Mouse (Mus musculus): ENCODE measurements around the gene Dhdh. TPM values are rescaled to one million over a fixed set of nuclear protein-coding genes. Genes with fewer than 3 reads are reported as not detected.
"Not testable (repeated sequence)": the region's sequence is repeated elsewhere in the genome, so short reads cannot be mapped to it uniquely, and the experiment has no call there.

Gene Dhdh
- polyA plus RNA-seq (2014; fragmentation: Nextera tagmentation; extraction: Ambion mirVana), result 3.3 and 4.3 TPM in 2 replicates

GRCm38 (mm10) chr7:45488293-45489204, at the start of gene Dhdh:
TSS of gene Dhdh (minus strand) at chr7:45488805.
- peak; percentile 48 for ATAC-seq (ENCODE audit: insufficient number of reproducible peaks, low FRiP score, low TSS enrichment, low read depth)
- Histone ChIP-seq H3K9me3 (ENCODE audit: control insufficient read depth, low read length) (no peaks in the 10 kb centered on the region), H3K4me2 (ENCODE audit: low read depth, severe bottlenecking) (peak within 1 kb of the TSS; percentile 57), H3K4me1 (ENCODE audit: control insufficient read depth, insufficient read depth, low read length) (peaks cover 11% of the 10 kb centered on the region; the same call in 1 of the 2 replicates), H3K27ac (replicated peaks; ENCODE audit: low read depth, low read length) (peak within 1 kb of the TSS; percentile 73; the same call in 1 of the 2 replicates), H3K4me3 (ENCODE audit: low read depth, low read length) (peak within 1 kb of the TSS; percentile 41), H3K27me3 (ENCODE audit: control insufficient read depth, insufficient read depth, low read length) (no peaks in the 10 kb centered on the region), H3K9ac (ENCODE audit: low read length) (peak within 1 kb of the TSS; percentile 70), H3K36me3 (ENCODE audit: control insufficient read depth, insufficient read depth, low read length) (peaks cover 1% of the 10 kb centered on the region; the same call in 1 of the 2 replicates)
- 8% methylated on average over 36 of the region's 38 CpGs for WGBS
- peak; percentile 72 for DNase-seq (ENCODE audit: low spot score)

- Histone ChIP-seq H3K36me3 (ENCODE audit: control insufficient read depth, insufficient read depth, low read length) (no peaks in the 10 kb centered on the region), H3K4me1 (ENCODE audit: control insufficient read depth, insufficient read depth, low read length) (0 out of 2 replicates have a peak, but pooled peaks cover 5% of the 10 kb centered on the region), H3K27ac (replicated peaks; ENCODE audit: low read depth, low read length) (no peak overlapping the region), H3K9ac (ENCODE audit: low read length) (no peak overlapping the region), H3K9me3 (ENCODE audit: control insufficient read depth, low read length) (no peaks in the 10 kb centered on the region), H3K27me3 (ENCODE audit: control insufficient read depth, insufficient read depth, low read length) (no peaks in the 10 kb centered on the region), H3K4me3 (ENCODE audit: low read depth, low read length) (peak overlapping the region; percentile 38), H3K4me2 (ENCODE audit: low read depth, severe bottlenecking) (peak overlapping the region; percentile 65)
- no peak for DNase-seq (ENCODE audit: low spot score)
- 80% methylated on average over 10 of the region's 10 CpGs for WGBS
- no peak for ATAC-seq (ENCODE audit: insufficient number of reproducible peaks, low FRiP score, low TSS enrichment, low read depth)
Measured at GRCm38 (mm10) chr7:45537602-45538001, 49.0 kb upstream of the Dhdh start.

- Histone ChIP-seq H3K4me1 (ENCODE audit: control insufficient read depth, insufficient read depth, low read length) (0 out of 2 replicates have a peak, but pooled peaks cover 5% of the 10 kb centered on the region), H3K4me3 (ENCODE audit: low read depth, low read length) (no peak overlapping the region), H3K9ac (ENCODE audit: low read length) (no peak overlapping the region), H3K36me3 (ENCODE audit: control insufficient read depth, insufficient read depth, low read length) (no peaks in the 10 kb centered on the region), H3K4me2 (ENCODE audit: low read depth, severe bottlenecking) (no peak overlapping the region), H3K27me3 (ENCODE audit: control insufficient read depth, insufficient read depth, low read length) (no peaks in the 10 kb centered on the region), H3K9me3 (ENCODE audit: control insufficient read depth, low read length) (no peaks in the 10 kb centered on the region), H3K27ac (replicated peaks; ENCODE audit: low read depth, low read length) (no peak overlapping the region)
- ATAC-seq (ENCODE audit: insufficient number of reproducible peaks, low FRiP score, low TSS enrichment, low read depth), result no peak
- no peak for DNase-seq (ENCODE audit: low spot score)
- 88% methylated on average over 1 of the region's 1 CpGs for WGBS
Measured at GRCm38 (mm10) chr7:45535676-45536075, 47.1 kb upstream of the Dhdh start.

GRCm38 (mm10) chr7:45530643-45531042, 42.0 kb upstream of the Dhdh start:
- Histone ChIP-seq H3K27ac (replicated peaks; ENCODE audit: low read depth, low read length) (no peak overlapping the region), H3K9ac (ENCODE audit: low read length) (no peak overlapping the region), H3K36me3 (ENCODE audit: control insufficient read depth, insufficient read depth, low read length) (no peaks in the 10 kb centered on the region), H3K4me1 (ENCODE audit: control insufficient read depth, insufficient read depth, low read length) (0 out of 2 replicates have a peak, but pooled peaks cover 3% of the 10 kb centered on the region), H3K4me2 (ENCODE audit: low read depth, severe bottlenecking) (no peak overlapping the region), H3K27me3 (ENCODE audit: control insufficient read depth, insufficient read depth, low read length) (no peaks in the 10 kb centered on the region), H3K9me3 (ENCODE audit: control insufficient read depth, low read length) (no peaks in the 10 kb centered on the region), H3K4me3 (ENCODE audit: low read depth, low read length) (no peak overlapping the region)
- WGBS, result 80% methylated on average over 2 of the region's 2 CpGs
- ATAC-seq (ENCODE audit: insufficient number of reproducible peaks, low FRiP score, low TSS enrichment, low read depth) (no peak), DNase-seq (ENCODE audit: low spot score) (no peak)

GRCm38 (mm10) chr7:45529461-45529860, 40.9 kb upstream of the Dhdh start:
- Histone ChIP-seq H3K4me2 (ENCODE audit: low read depth, severe bottlenecking) (no peak overlapping the region), H3K27ac (replicated peaks; ENCODE audit: low read depth, low read length) (no peak overlapping the region), H3K9me3 (ENCODE audit: control insufficient read depth, low read length) (no peaks in the 10 kb centered on the region), H3K4me3 (ENCODE audit: low read depth, low read length) (no peak overlapping the region), H3K27me3 (ENCODE audit: control insufficient read depth, insufficient read depth, low read length) (no peaks in the 10 kb centered on the region), H3K4me1 (ENCODE audit: control insufficient read depth, insufficient read depth, low read length) (peaks cover 12% of the 10 kb centered on the region), H3K36me3 (ENCODE audit: control insufficient read depth, insufficient read depth, low read length) (no peaks in the 10 kb centered on the region), H3K9ac (ENCODE audit: low read length) (no peak overlapping the region)
- DNase-seq (ENCODE audit: low spot score) (no peak), ATAC-seq (ENCODE audit: insufficient number of reproducible peaks, low FRiP score, low TSS enrichment, low read depth) (no peak)
- WGBS, result 18% methylated on average over 6 of the region's 6 CpGs

- not testable (repeated sequence) for H3K27ac ChIP-seq (replicated peaks; ENCODE audit: low read depth, low read length)
Measured at GRCm38 (mm10) chr7:45527169-45527568, 38.6 kb upstream of the Dhdh start.

GRCm38 (mm10) chr7:45526474-45527120, 38.0 kb upstream of the Dhdh start:
- Histone ChIP-seq H3K4me3 (ENCODE audit: low read depth, low read length) (peak overlapping the region; percentile 85), H3K9me3 (ENCODE audit: control insufficient read depth, low read length) (no peaks in the 10 kb centered on the region), H3K4me2 (ENCODE audit: low read depth, severe bottlenecking) (peak overlapping the region; percentile 86), H3K36me3 (ENCODE audit: control insufficient read depth, insufficient read depth, low read length) (0 out of 2 replicates have a peak, but pooled peaks cover 3% of the 10 kb centered on the region), H3K4me1 (ENCODE audit: control insufficient read depth, insufficient read depth, low read length) (peaks cover 12% of the 10 kb centered on the region), H3K27ac (replicated peaks; ENCODE audit: low read depth, low read length) (peak overlapping the region; percentile 67; the same call in 1 of the 2 replicates), H3K9ac (ENCODE audit: low read length) (peak overlapping the region; percentile 88), H3K27me3 (ENCODE audit: control insufficient read depth, insufficient read depth, low read length) (no peaks in the 10 kb centered on the region)
- ATAC-seq (ENCODE audit: insufficient number of reproducible peaks, low FRiP score, low TSS enrichment, low read depth) (no peak), DNase-seq (ENCODE audit: low spot score) (no peak)
- WGBS, result 22% methylated on average over 7 of the region's 7 CpGs

More at GRCm38 (mm10) chr7:45527169-45527568, 38.6 kb upstream of the Dhdh start:
- not testable (repeated sequence) for H3K9me3 ChIP-seq (ENCODE audit: control insufficient read depth, low read length); H3K36me3 ChIP-seq (ENCODE audit: control insufficient read depth, insufficient read depth, low read length); H3K27me3 ChIP-seq (ENCODE audit: control insufficient read depth, insufficient read depth, low read length); H3K4me2 ChIP-seq (ENCODE audit: low read depth, severe bottlenecking); H3K4me3 ChIP-seq (ENCODE audit: low read depth, low read length); H3K9ac ChIP-seq (ENCODE audit: low read length); DNase-seq (ENCODE audit: low spot score); ATAC-seq (ENCODE audit: insufficient number of reproducible peaks, low FRiP score, low TSS enrichment, low read depth)
- H3K4me1 ChIP-seq (ENCODE audit: control insufficient read depth, insufficient read depth, low read length), result peaks cover 12% of the 10 kb centered on the region
- WGBS, result 94% methylated on average over 6 of the region's 6 CpGs

GRCm38 (mm10) chr7:45525809-45526473, 37.3 kb upstream of the Dhdh start, which contains the start of the genes Ppp1r15a and Plekha4:
TSS of gene Ppp1r15a (minus strand) at chr7:45526268.
TSS of gene Plekha4 (plus strand) at chr7:45526330.
- Histone ChIP-seq H3K4me3 (ENCODE audit: low read depth, low read length) (peak within 1 kb of the TSS; percentile 85), H3K9ac (ENCODE audit: low read length) (peak within 1 kb of the TSS; percentile 88), H3K4me2 (ENCODE audit: low read depth, severe bottlenecking) (peak within 1 kb of the TSS; percentile 86), H3K36me3 (ENCODE audit: control insufficient read depth, insufficient read depth, low read length) (0 out of 2 replicates have a peak, but pooled peaks cover 3% of the 10 kb centered on the region), H3K4me1 (ENCODE audit: control insufficient read depth, insufficient read depth, low read length) (peaks cover 12% of the 10 kb centered on the region), H3K27me3 (ENCODE audit: control insufficient read depth, insufficient read depth, low read length) (no peaks in the 10 kb centered on the region), H3K27ac (replicated peaks; ENCODE audit: low read depth, low read length) (peak within 1 kb of the TSS; percentile 73), H3K9me3 (ENCODE audit: control insufficient read depth, low read length) (no peaks in the 10 kb centered on the region)
- ATAC-seq (ENCODE audit: insufficient number of reproducible peaks, low FRiP score, low TSS enrichment, low read depth) (peak; percentile 88), DNase-seq (ENCODE audit: low spot score) (peak; percentile 99)
- WGBS, result under 1% methylated on average over 54 of the region's 54 CpGs

Measured in limb, embryonic 11.5 days (tissue).